In the genomic region with DNA sequence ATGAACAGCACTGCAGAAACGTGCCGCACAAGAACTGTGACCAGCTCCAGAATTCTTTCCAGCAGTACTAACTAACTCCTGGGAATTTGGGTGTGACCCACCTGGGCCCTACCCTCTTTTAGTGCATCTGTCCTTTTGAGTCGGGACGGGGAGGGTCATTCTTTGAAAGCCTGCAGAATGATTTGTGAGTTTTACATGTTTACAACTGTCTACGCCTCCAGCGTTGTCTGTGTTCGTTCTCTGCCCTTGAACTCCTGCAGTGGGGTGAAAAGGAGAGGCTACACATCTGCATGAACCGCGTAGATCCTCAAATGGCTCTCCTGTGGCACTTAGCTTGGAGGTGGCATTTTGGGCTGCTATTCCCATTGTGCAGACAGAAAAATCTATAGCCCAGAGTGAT, we compare ENCODE assay signal across 26 mouse cellular contexts. TPM values are rescaled to one million over a fixed set of nuclear protein-coding genes. Genes with fewer than 3 reads are reported as not detected.
A peak's percentile ranks its signal among the peaks of the same experiment; 100 is the strongest.
DNase-seq lines count a peak whose midpoint lies in the region; ATAC-seq and TF ChIP-seq lines count a peak whose summit lies in the region.
"Had no signal": no experiment of that assay in that cellular context is flagged by ENCODE, and none has a peak within 500 bp of the region (broad histone marks: within the 10 kb centered on the region; RNA-seq: fewer than 3 reads in every experiment).

No protein-coding gene starts in this region.

- H3K27me3 ChIP-seq in forebrain, embryonic 13.5 days, result no peaks in the 10 kb centered on the region
- H3K27me3 ChIP-seq in forebrain, embryonic 16.5 days (replicated peaks; ENCODE audit: control insufficient read depth, insufficient read depth, low read length), result no peaks in the 10 kb centered on the region
- H3K27me3 ChIP-seq in ES-Bruce4 (ENCODE audit: control insufficient read depth, insufficient read depth, low read length, poor library complexity, severe bottlenecking), result no peaks in the 10 kb centered on the region
- no peaks in the 10 kb centered on the region for H3K27me3 ChIP-seq in stomach, embryonic 14.5 days (ENCODE audit: control insufficient read depth, insufficient read depth, low read length)
- H3K27me3 ChIP-seq: heart, embryonic 15.5 days; hindbrain, embryonic 15.5 days; midbrain, embryonic 15.5 days; neural tube, embryonic 13.5 days had no signal

- H3K9ac ChIP-seq in forebrain, embryonic 13.5 days, result no peak overlapping the region
- H3K9ac ChIP-seq in forebrain, embryonic 16.5 days (replicated peaks; ENCODE audit: low read depth, low read length), result no peak overlapping the region
- H3K9ac ChIP-seq in ES-Bruce4 (ENCODE audit: low read depth, poor library complexity, severe bottlenecking), result peak overlapping the region; percentile 47; the same call in 1 of the 2 replicates
- H3K9ac ChIP-seq in stomach, embryonic 14.5 days (replicated peaks; ENCODE audit: low read depth, low read length), result no peak overlapping the region
- H3K9ac ChIP-seq: heart, embryonic 15.5 days; hindbrain, embryonic 15.5 days; midbrain, embryonic 15.5 days; neural tube, embryonic 13.5 days had no signal

- peak overlapping the region; percentile 27 for H3K27ac ChIP-seq in forebrain, embryonic 13.5 days
- no peak overlapping the region for H3K27ac ChIP-seq in forebrain, embryonic 16.5 days (ENCODE audit: low read length)
- peak overlapping the region; percentile 93 for H3K27ac ChIP-seq in ES-Bruce4 (ENCODE audit: insufficient read depth, low read length)
- peak overlapping the region; percentile 13; the same call in 1 of the 2 replicates for H3K27ac ChIP-seq in stomach, embryonic 14.5 days (ENCODE audit: low read length)
- H3K27ac ChIP-seq: heart, embryonic 15.5 days; hindbrain, embryonic 15.5 days; left cerebral cortex, adult 2 months; macrophage; midbrain, embryonic 15.5 days; neural tube, embryonic 13.5 days had no signal

- H3K9me3 ChIP-seq in forebrain, embryonic 13.5 days (replicated peaks), result no peaks in the 10 kb centered on the region; the same call in 1 of the 2 replicates
- H3K9me3 ChIP-seq in forebrain, embryonic 16.5 days (ENCODE audit: control insufficient read depth, low read length), result no peaks in the 10 kb centered on the region
- H3K9me3 ChIP-seq in ES-Bruce4 (replicated peaks; ENCODE audit: control insufficient read depth, insufficient read depth, low read length, poor library complexity, severe bottlenecking), result no peaks in the 10 kb centered on the region
- no peaks in the 10 kb centered on the region; the same call in 1 of the 2 replicates for H3K9me3 ChIP-seq in stomach, embryonic 14.5 days (ENCODE audit: control insufficient read depth, low read depth, low read length)
- H3K9me3 ChIP-seq: heart, embryonic 15.5 days; hindbrain, embryonic 15.5 days; midbrain, embryonic 15.5 days; neural tube, embryonic 13.5 days had no signal

- peak; percentile 59 for DNase-seq in WW6 (ENCODE audit: low read depth, low spot score)
- DNase-seq in thymus, postnatal 14 days, result no peak
- no peak for DNase-seq in cerebellum, postnatal 25 days
- DNase-seq in kidney, postnatal 4 days, result no peak
- DNase-seq: adrenal gland, adult 2 months; cerebellum, adult 11 months; cerebellum, adult 9-11 months; gastrocnemius, postnatal 25 days; heart, postnatal 36 days; kidney, postnatal 25 days; layer of hippocampus, adult 9-11 months; liver; retina, postnatal 1 day had no signal

- peaks cover 42% of the 10 kb centered on the region for H3K36me3 ChIP-seq in forebrain, embryonic 13.5 days (ENCODE audit: poor library complexity, severe bottlenecking)
- no peaks in the 10 kb centered on the region for H3K36me3 ChIP-seq in forebrain, embryonic 16.5 days (ENCODE audit: control insufficient read depth, insufficient read depth)
- H3K36me3 ChIP-seq in ES-Bruce4 (ENCODE audit: control insufficient read depth, insufficient read depth, low read length, poor library complexity, severe bottlenecking), result peaks cover 5% of the 10 kb centered on the region
- H3K36me3 ChIP-seq in stomach, embryonic 14.5 days (ENCODE audit: control insufficient read depth, insufficient read depth, low read length), result peaks cover 4% of the 10 kb centered on the region; the same call in 1 of the 2 replicates
- H3K36me3 ChIP-seq: heart, embryonic 15.5 days; hindbrain, embryonic 15.5 days; midbrain, embryonic 15.5 days had no signal

- ATAC-seq in forebrain, embryonic 13.5 days, result no peak
- no peak for ATAC-seq in forebrain, embryonic 16.5 days
- no peak for ATAC-seq in stomach, embryonic 14.5 days (ENCODE audit: insufficient number of reproducible peaks, insufficient read depth, low FRiP score, low read depth)
- ATAC-seq: forebrain, embryonic 14.5 days; lung, postnatal 0 days; midbrain, embryonic 15.5 days had no signal

- no peak overlapping the region for H3K4me3 ChIP-seq in forebrain, embryonic 13.5 days
- H3K4me3 ChIP-seq in forebrain, embryonic 16.5 days (replicated peaks; ENCODE audit: low read length), result no peak overlapping the region
- H3K4me3 ChIP-seq in ES-Bruce4 (ENCODE audit: low read depth, low read length), result no peak overlapping the region
- H3K4me3 ChIP-seq in stomach, embryonic 14.5 days (ENCODE audit: low read depth, low read length), result no peak overlapping the region
- H3K4me3 ChIP-seq: heart, embryonic 15.5 days; hindbrain, embryonic 15.5 days; left cerebral cortex, adult 2 months; midbrain, embryonic 15.5 days; myocyte; neural tube, embryonic 13.5 days had no signal

- peaks cover 54% of the 10 kb centered on the region for H3K4me1 ChIP-seq in forebrain, embryonic 13.5 days
- peaks cover 34% of the 10 kb centered on the region for H3K4me1 ChIP-seq in forebrain, embryonic 16.5 days (replicated peaks; ENCODE audit: control insufficient read depth, insufficient read depth, low read length)
- peaks cover 14% of the 10 kb centered on the region for H3K4me1 ChIP-seq in ES-Bruce4 (ENCODE audit: control insufficient read depth, insufficient read depth, low read length)
- H3K4me1 ChIP-seq in stomach, embryonic 14.5 days (ENCODE audit: control insufficient read depth, insufficient read depth, low read length), result peaks cover 27% of the 10 kb centered on the region

- WGBS in forebrain, embryonic 13.5 days, result 84% methylated on average over 9 of the region's 9 CpGs
- WGBS in forebrain, embryonic 16.5 days, result 77% methylated on average over 9 of the region's 9 CpGs
- 53% methylated on average over 9 of the region's 9 CpGs for WGBS in stomach, embryonic 14.5 days

- no peak overlapping the region for H3K4me2 ChIP-seq in forebrain, embryonic 13.5 days
- H3K4me2 ChIP-seq in forebrain, embryonic 16.5 days (ENCODE audit: low read length), result no peak overlapping the region
- H3K4me2 ChIP-seq in stomach, embryonic 14.5 days (replicated peaks; ENCODE audit: low read depth, low read length), result no peak overlapping the region
- H3K4me2 ChIP-seq: heart, embryonic 15.5 days; hindbrain, embryonic 15.5 days; midbrain, embryonic 15.5 days; neural tube, embryonic 13.5 days had no signal

- no peak for TF ChIP-seq CTCF in ES-Bruce4 (IDR thresholded peaks at IDR 0.05; ENCODE audit: low read depth, low read length)

- TF ChIP-seq EP300 in ES-Bruce4 (IDR thresholded peaks at IDR 0.05; ENCODE audit: insufficient read depth, low read depth, low read length), result peak; percentile 99

- TF ChIP-seq POLR2A in ES-Bruce4 (IDR thresholded peaks at IDR 0.05; ENCODE audit: insufficient read depth, low read length), result no peak

RNA-seq across cellular contexts. Expression of a gene that starts 39.0 kb away (rescaled TPM):
- 85.7 and 87.9 TPM in 2 replicates for polyA plus RNA-seq in forebrain, embryonic 13.5 days (2015; fragmentation: Nextera tagmentation; extraction: Ambion mirVana)
- 67.7 and 76.8 TPM in 2 replicates for polyA plus RNA-seq in forebrain, embryonic 16.5 days (2015; fragmentation: Nextera tagmentation; extraction: Ambion mirVana)
- polyA plus RNA-seq in ES-Bruce4 (2011; ENCODE audit: insufficient read depth, insufficient read length, low read depth, missing spikeins), result 16.1 and 17.5 TPM in 2 replicates
- 51.1 and 51.9 TPM in 2 replicates for polyA plus RNA-seq in stomach, embryonic 14.5 days (2014; fragmentation: Nextera tagmentation; extraction: Ambion mirVana)
